Mouse (Mus musculus): Measurements from ENCODE around the gene A3galt2. TPM values are rescaled to one million over a fixed set of nuclear protein-coding genes. Genes with fewer than 3 reads are reported as not detected.

Gene A3galt2
- polyA plus RNA-seq, 1 experiment: 0.13 TPM

GRCm38 (mm10) chr4:128760029-128760428, 4.9 kb downstream of the A3galt2 start:
- Histone ChIP-seq H3K36me3 (ENCODE audit: control insufficient read depth, insufficient read depth) (peaks cover under 1% of the 10 kb centered on the region), H3ac (ENCODE audit: control insufficient read depth, insufficient read length) (no peak overlapping the region), H3K4me2 (ENCODE audit: low read depth) (no peak overlapping the region), H3K4me3 (no peak overlapping the region), H3K27me3 (ENCODE audit: control insufficient read depth, insufficient read depth, insufficient read length) (no peaks in the 10 kb centered on the region), H3K79me2 (ENCODE audit: control insufficient read depth, insufficient read depth) (no peaks in the 10 kb centered on the region)
- TF ChIP-seq TCF12 (IDR thresholded peaks at IDR 0.05; ENCODE audit: insufficient read depth, poor library complexity, severe bottlenecking) (no peak), MAX (IDR thresholded peaks at IDR 0.05; ENCODE audit: low read depth) (no peak), CEBPB (IDR thresholded peaks at IDR 0.05; ENCODE audit: insufficient read depth, poor library complexity, severe bottlenecking) (no peak), SRF (IDR thresholded peaks at IDR 0.05; ENCODE audit: control insufficient read depth, insufficient read length, low read depth) (no peak), REST (IDR thresholded peaks at IDR 0.05; ENCODE audit: insufficient read depth, insufficient read length) (no peak), E2F4 (IDR thresholded peaks at IDR 0.05; ENCODE audit: insufficient read depth) (no peak), MYOD1 (IDR thresholded peaks at IDR 0.05; ENCODE audit: control insufficient read depth in 1 of 3, insufficient read length in 2 of 3, low read depth in 2 of 3) (no peak), POLR2A (IDR thresholded peaks at IDR 0.05; ENCODE audit: insufficient read length, low read depth) (no peak), USF1 (IDR thresholded peaks at IDR 0.05; ENCODE audit: low read depth) (no peak), POLR2AphosphoS2 (IDR thresholded peaks at IDR 0.05; ENCODE audit: insufficient read length, low read depth) (no peak), MYOG (IDR thresholded peaks at IDR 0.05; ENCODE audit: control insufficient read depth in 1 of 3, insufficient read depth in 1 of 3, insufficient read length in 2 of 3, low read depth in 2 of 3) (no peak), TCF3 (IDR thresholded peaks at IDR 0.05; ENCODE audit: insufficient read length, low read depth) (no peak)

GRCm38 (mm10) chr4:128766929-128767328, 11.8 kb downstream of the A3galt2 start:
- Histone ChIP-seq H3K36me3 (ENCODE audit: control insufficient read depth, insufficient read depth) (no peaks in the 10 kb centered on the region), H3K79me2 (ENCODE audit: control insufficient read depth, insufficient read depth) (no peaks in the 10 kb centered on the region), H3K27me3 (ENCODE audit: control insufficient read depth, insufficient read depth, insufficient read length) (no peaks in the 10 kb centered on the region), H3K4me3 (no peak overlapping the region), H3K4me2 (ENCODE audit: low read depth) (no peak overlapping the region), H3ac (ENCODE audit: control insufficient read depth, insufficient read length) (no peak overlapping the region)
- no peak for TF ChIP-seq SRF (IDR thresholded peaks at IDR 0.05; ENCODE audit: control insufficient read depth, insufficient read length, low read depth)
- no peak for TF ChIP-seq POLR2A (IDR thresholded peaks at IDR 0.05; ENCODE audit: insufficient read length, low read depth)
- TF ChIP-seq POLR2AphosphoS2 (IDR thresholded peaks at IDR 0.05; ENCODE audit: insufficient read length, low read depth): no peak
- TF ChIP-seq USF1 (IDR thresholded peaks at IDR 0.05; ENCODE audit: low read depth): no peak
- no peak for TF ChIP-seq E2F4 (IDR thresholded peaks at IDR 0.05; ENCODE audit: insufficient read depth)

- Histone ChIP-seq H3ac (ENCODE audit: control insufficient read depth, insufficient read length) (no peak overlapping the region), H3K36me3 (ENCODE audit: control insufficient read depth, insufficient read depth) (no peaks in the 10 kb centered on the region), H3K79me2 (ENCODE audit: control insufficient read depth, insufficient read depth) (no peaks in the 10 kb centered on the region), H3K4me2 (ENCODE audit: low read depth) (no peak overlapping the region), H3K27me3 (ENCODE audit: control insufficient read depth, insufficient read depth, insufficient read length) (no peaks in the 10 kb centered on the region), H3K4me3 (no peak overlapping the region)
- no peak for TF ChIP-seq E2F4 (IDR thresholded peaks at IDR 0.05; ENCODE audit: insufficient read depth)
- TF ChIP-seq POLR2A (IDR thresholded peaks at IDR 0.05; ENCODE audit: insufficient read length, low read depth): no peak
- no peak for TF ChIP-seq MAX (IDR thresholded peaks at IDR 0.05; ENCODE audit: low read depth)
- no peak for TF ChIP-seq REST (IDR thresholded peaks at IDR 0.05; ENCODE audit: insufficient read depth, insufficient read length)
- no peak for TF ChIP-seq USF1 (IDR thresholded peaks at IDR 0.05; ENCODE audit: low read depth)
- no peak for TF ChIP-seq MYOD1 (IDR thresholded peaks at IDR 0.05; ENCODE audit: control insufficient read depth in 1 of 3, insufficient read length in 2 of 3, low read depth in 2 of 3)
- no peak for TF ChIP-seq TCF3 (IDR thresholded peaks at IDR 0.05; ENCODE audit: insufficient read length, low read depth)
- TF ChIP-seq SRF (IDR thresholded peaks at IDR 0.05; ENCODE audit: control insufficient read depth, insufficient read length, low read depth): no peak
- TF ChIP-seq POLR2AphosphoS2 (IDR thresholded peaks at IDR 0.05; ENCODE audit: insufficient read length, low read depth): no peak
- no peak for TF ChIP-seq TCF12 (IDR thresholded peaks at IDR 0.05; ENCODE audit: insufficient read depth, poor library complexity, severe bottlenecking)
Observed at GRCm38 (mm10) chr4:128768120-128768519, 13.0 kb downstream of the A3galt2 start.

GRCm38 (mm10) chr4:128769569-128770355, 14.6 kb downstream of the A3galt2 start:
- Histone ChIP-seq H3ac (ENCODE audit: control insufficient read depth, insufficient read length) (no peak overlapping the region), H3K27me3 (ENCODE audit: control insufficient read depth, insufficient read depth, insufficient read length) (no peaks in the 10 kb centered on the region), H3K4me2 (ENCODE audit: low read depth) (no peak overlapping the region), H3K79me2 (ENCODE audit: control insufficient read depth, insufficient read depth) (no peaks in the 10 kb centered on the region), H3K4me3 (no peak overlapping the region), H3K36me3 (ENCODE audit: control insufficient read depth, insufficient read depth) (no peaks in the 10 kb centered on the region)
- no peak for TF ChIP-seq POLR2A (IDR thresholded peaks at IDR 0.05; ENCODE audit: insufficient read length, low read depth)

- Histone ChIP-seq H3K4me3 (no peak overlapping the region), H3ac (ENCODE audit: control insufficient read depth, insufficient read length) (no peak overlapping the region), H3K36me3 (ENCODE audit: control insufficient read depth, insufficient read depth) (no peaks in the 10 kb centered on the region), H3K27me3 (ENCODE audit: control insufficient read depth, insufficient read depth, insufficient read length) (no peaks in the 10 kb centered on the region), H3K4me2 (ENCODE audit: low read depth) (no peak overlapping the region), H3K79me2 (ENCODE audit: control insufficient read depth, insufficient read depth) (no peaks in the 10 kb centered on the region)
- no peak for TF ChIP-seq POLR2A (IDR thresholded peaks at IDR 0.05; ENCODE audit: insufficient read length, low read depth)
- TF ChIP-seq REST (IDR thresholded peaks at IDR 0.05; ENCODE audit: insufficient read depth, insufficient read length): no peak
- TF ChIP-seq MYOG (IDR thresholded peaks at IDR 0.05; ENCODE audit: control insufficient read depth in 1 of 3, insufficient read depth in 1 of 3, insufficient read length in 2 of 3, low read depth in 2 of 3): no peak
- no peak for TF ChIP-seq E2F4 (IDR thresholded peaks at IDR 0.05; ENCODE audit: insufficient read depth)
- TF ChIP-seq CEBPB (IDR thresholded peaks at IDR 0.05; ENCODE audit: insufficient read depth, poor library complexity, severe bottlenecking): no peak
- no peak for TF ChIP-seq POLR2AphosphoS2 (IDR thresholded peaks at IDR 0.05; ENCODE audit: insufficient read length, low read depth)
- no peak for TF ChIP-seq MAX (IDR thresholded peaks at IDR 0.05; ENCODE audit: low read depth)
- no peak for TF ChIP-seq USF1 (IDR thresholded peaks at IDR 0.05; ENCODE audit: low read depth)
- TF ChIP-seq MYOD1 (IDR thresholded peaks at IDR 0.05; ENCODE audit: control insufficient read depth in 1 of 3, insufficient read length in 2 of 3, low read depth in 2 of 3): no peak
- TF ChIP-seq SRF (IDR thresholded peaks at IDR 0.05; ENCODE audit: control insufficient read depth, insufficient read length, low read depth): no peak
- TF ChIP-seq TCF3 (IDR thresholded peaks at IDR 0.05; ENCODE audit: insufficient read length, low read depth): no peak
- no peak for TF ChIP-seq TCF12 (IDR thresholded peaks at IDR 0.05; ENCODE audit: insufficient read depth, poor library complexity, severe bottlenecking)
Observed at GRCm38 (mm10) chr4:128770698-128771097, 15.5 kb downstream of the A3galt2 start.

Data from myocyte (in vitro differentiated cells).